Mouse (Mus musculus) embryo, embryonic 10 days (tissue): ENCODE results near the gene Ambra1.

Experiments
- DNase-seq: peaks from one replicate; pipeline ENCODE4 v3.0.0-alpha.2; 2015; ENCODE audit warnings: low spot score

The Ambra1 gene

GRCm38 (mm10) chr2:91934826-91935525 is 205.0 kb downstream of the Ambra1 start:
- DNase-seq, result no peak

DNA sequence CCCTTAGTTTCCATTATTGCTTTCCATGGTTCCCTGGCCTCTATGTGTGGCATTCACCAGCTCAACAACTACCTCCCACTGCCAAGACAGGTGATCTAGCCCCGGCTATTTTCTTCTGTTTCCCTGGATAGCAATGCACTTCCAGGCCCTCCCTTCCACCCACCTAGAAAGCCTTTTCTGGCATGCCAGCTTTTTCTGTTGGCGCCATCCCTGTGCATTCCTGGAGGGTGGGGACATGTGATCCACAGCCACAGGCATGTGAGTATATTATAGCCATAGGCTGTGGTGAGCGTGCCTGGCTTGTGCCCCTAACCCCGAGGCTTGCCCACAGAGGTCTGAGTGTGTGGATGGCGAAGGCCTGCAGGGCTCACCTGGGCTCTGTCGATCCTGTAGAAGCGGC is 206.2 kb downstream of the Ambra1 start:
- no peak for DNase-seq

DNA sequence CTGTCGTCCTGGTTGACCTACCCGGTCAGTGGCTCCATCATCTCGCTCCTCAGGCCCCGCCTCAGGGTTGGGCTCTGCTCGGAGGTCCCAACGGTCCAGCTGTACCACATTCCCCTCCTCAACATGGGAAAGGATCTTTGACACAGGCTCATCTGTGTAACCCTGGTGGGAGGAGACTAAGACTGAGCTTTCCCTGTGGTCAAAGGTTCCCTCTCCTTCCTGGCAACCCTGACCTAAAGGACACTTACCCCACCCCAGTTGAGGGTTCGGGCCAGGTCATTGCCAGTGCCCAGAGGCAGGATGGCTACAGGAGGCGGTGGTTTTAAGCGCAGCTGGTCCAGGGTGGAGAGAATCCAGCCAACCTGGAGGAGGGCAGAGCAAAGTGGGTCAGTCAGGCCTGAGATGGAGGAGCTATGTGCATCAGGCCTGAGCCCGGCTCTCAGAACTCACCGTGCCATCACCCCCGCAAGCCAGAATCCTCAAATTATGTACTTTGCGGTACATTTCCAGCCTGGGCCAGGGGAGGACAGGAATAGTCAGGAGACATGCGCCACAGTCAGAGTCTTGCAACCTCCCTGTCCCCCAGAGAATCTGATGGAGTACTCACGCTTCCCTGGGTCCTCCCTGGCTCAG is 209.5 kb downstream of the Ambra1 start:
- no peak for DNase-seq

DNA sequence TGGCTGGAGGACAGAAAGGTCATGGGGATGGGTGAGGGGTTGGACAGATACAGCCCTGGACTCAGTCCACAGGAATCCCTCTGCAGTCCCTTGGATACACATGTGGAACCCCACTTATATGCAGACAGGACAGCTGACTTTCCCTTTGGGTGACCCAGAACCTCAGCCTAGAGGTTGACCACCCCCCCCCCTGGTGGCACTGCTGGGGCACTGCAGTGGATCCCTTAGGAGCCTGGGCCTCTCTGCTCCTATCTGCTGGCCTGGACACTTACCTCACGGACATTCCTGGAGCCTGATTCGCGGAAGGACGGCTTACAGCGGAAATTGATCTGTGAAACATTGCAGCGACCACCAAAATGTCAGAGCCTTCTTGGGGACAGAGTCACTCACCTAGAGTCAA is 212.4 kb downstream of the Ambra1 start:
- DNase-seq, result no peak

DNA sequence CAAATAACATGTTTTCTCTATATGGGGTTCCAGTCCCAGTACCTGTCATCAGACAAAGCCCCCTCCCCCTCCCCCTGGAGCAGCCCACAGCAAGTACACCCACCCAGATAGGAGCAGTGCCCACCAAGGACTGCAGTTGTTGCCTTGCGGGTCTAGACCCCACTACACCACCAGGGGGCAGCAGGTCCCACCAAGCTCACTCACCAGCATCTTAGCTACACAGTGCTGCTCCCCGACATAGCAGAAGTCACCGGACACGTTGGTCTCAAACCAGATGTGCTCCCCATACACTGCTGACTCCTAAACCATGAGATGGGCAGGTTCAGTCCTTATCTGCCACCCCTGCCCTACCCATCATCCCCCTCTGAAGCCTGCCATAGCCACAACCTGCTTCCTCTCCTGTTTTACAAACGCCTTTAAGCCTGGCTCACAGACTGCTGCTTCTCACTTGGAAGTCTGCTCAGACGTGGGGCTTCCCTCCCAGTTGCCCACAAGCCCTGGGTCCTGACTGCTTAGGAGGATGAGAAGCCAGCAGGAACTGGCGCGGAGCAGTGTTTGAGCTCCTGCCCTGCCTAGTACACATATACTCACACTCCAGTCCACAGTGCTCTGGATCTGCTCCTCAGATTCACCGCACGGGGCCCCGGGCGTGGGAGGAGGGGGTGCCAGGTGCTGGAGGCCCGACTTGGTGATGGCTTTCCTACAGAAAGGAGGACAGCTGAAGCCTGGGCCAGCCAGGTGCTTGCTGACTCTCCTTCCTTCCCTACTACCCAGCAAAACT is 214.4 kb downstream of the Ambra1 start:
- peak; percentile 89 for DNase-seq

GRCm38 (mm10) chr2:91945483-91945882 is 215.5 kb downstream of the Ambra1 start, which contains the start of gene Gm9821:
Gene Gm9821, plus strand, starts transcription at chr2:91945703.
- DNase-seq, result no peak

DNA sequence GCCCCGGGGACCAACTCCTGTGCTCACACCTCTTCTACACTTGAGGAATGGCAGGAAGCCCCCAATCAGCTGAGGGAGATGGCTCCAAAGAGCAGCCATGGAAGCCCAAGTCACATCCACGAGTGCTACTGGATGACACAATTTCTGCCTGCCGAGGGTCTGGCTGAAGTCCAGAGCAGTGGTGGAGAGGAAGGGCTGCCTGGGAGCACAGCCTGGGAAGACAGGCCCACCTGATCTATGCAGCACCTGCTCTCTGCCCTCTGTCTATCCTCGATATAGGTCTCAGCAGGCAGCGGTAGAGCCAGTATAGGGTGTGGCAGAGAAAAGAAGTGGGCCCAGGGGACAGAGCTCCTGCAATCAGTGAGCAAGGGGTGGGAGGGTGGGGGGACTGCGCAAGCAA is 216.9 kb downstream of the Ambra1 start:
- DNase-seq, result no peak

- no peak for DNase-seq
Measured at GRCm38 (mm10) chr2:91947397-91948150, 217.6 kb downstream of the Ambra1 start.

DNA sequence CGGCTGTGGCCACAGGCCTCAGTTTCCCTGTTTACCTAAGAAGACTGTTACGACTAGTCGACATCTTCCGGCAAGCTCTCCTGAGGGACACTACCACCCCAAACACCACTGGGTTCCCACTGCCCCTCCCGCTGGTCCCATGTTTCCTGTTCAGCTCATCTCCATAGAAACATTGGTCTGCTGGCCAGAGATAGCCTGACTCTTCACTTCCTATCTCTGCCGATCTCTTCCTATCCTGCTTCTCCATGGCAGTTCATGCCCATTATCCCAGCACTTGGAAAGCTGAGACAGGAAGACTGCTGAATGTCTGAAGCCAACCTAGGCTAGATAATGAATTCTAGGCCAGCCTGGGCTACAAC is 218.2 kb downstream of the Ambra1 start:
- DNase-seq, result no peak

DNA sequence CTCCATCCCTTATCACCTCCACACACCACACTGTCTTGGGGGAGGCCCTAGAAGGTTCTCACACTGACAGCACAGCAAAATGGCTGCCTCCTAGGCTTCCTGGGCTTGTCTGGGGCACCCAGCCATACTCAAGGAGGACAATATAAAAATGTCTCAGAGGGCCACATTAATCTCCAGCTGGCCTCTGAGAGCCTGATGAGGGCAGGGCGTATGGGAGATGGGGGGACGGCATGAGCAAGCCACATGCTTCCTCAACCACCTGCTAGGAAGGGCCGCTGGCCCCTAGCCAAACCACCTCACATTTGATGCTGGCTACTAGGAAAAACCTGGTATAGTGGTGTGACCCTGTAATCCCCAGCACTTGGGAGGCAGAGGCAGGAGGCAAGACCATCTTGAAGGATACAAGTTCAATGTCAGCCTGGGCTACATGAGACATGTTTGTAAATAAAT is 218.9 kb downstream of the Ambra1 start:
- no peak for DNase-seq

GRCm38 (mm10) chr2:91949411-91950274 is 219.7 kb downstream of the Ambra1 start:
- no peak for DNase-seq

GRCm38 (mm10) chr2:91950275-91951085 is 220.5 kb downstream of the Ambra1 start:
- DNase-seq, result peak; percentile 68

- peak; percentile 50 for DNase-seq
Measured at GRCm38 (mm10) chr2:91953825-91954224, 223.9 kb downstream of the Ambra1 start.

GRCm38 (mm10) chr2:91955121-91955591 is 225.2 kb downstream of the Ambra1 start:
- no peak for DNase-seq

DNA sequence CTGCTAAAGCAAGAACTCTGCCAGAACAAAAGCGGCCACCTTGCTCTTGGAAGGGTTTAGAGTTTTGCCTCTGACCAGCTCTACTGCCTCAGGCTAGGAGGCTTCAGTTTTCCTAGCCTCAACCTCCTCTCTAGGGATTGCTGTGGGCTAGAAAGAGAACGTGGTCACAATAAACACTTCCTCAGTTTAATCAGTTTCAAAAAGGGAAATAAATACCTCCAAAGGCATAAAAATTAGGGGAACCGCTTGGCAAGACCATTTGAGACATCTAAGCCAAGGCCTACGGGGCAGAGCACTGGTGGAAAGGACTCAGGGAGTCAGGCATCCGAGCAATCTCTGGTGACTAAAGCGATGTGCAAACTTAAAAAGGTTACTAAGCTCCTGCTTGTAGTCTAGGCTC is 225.9 kb downstream of the Ambra1 start:
- no peak for DNase-seq

GRCm38 (mm10) chr2:91957096-91957495 is 227.2 kb downstream of the Ambra1 start:
- DNase-seq, result no peak

GRCm38 (mm10) chr2:91958049-91958448 is 228.1 kb downstream of the Ambra1 start:
- no peak for DNase-seq

DNA sequence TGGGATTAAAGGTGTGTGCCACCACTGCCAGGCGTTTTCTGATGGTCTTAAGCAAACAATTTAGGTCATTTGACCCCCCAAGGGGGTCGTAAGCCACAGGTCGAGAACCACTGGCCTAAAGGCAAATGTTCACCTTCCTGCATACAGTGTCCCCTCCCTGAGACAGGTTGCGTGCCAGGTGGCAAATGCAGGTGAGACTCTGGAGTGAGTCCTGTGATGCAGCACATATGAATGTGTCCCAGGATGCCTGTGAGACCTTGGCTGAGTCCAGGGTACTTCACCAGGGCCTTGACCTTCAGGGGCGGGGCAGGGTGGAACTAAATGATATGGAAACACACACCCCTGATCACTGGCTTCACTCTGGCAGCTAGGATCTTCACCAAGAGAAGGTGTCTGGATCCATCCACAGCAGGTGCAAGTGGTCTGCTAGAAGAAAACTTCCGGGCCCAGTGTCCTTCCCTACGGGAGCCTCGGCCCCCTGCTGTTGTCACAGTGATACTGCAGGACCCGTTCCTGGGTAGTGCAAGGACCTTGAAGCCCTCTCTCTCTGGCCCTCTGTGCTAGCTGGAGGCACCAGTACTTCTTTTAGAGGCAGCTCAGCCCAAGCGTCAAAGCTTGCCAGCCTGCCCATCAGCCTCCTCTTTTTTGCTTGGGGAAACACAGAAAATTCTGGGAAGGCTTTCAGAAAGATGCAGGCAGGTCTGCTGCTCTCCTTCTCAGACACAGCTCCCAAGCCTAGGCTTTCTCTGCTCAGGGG is 228.9 kb downstream of the Ambra1 start:
- DNase-seq, result peak; percentile 80
